20 mouse cellular contexts compared by ENCODE assay signal in genomic region chr2:5324806-5325205, GRCm38 (mm10).
A peak's percentile ranks its signal among the peaks of the same experiment; 100 is the strongest.
DNase-seq lines count a peak whose midpoint lies in the region; ATAC-seq lines count a peak whose summit lies in the region.
"Had no signal": no experiment of that assay in that cellular context is flagged by ENCODE, and none has a peak within 500 bp of the region (broad histone marks: within the 10 kb centered on the region; RNA-seq: fewer than 3 reads in every experiment).

No protein-coding gene starts in this region.

- no peak for ATAC-seq in cerebellum, adult (ENCODE audit: insufficient number of reproducible peaks, low FRiP score, low TSS enrichment)
- ATAC-seq: CD4-positive, CD25-positive, alpha-beta regulatory T cell, adult 4 months; forebrain, embryonic 14.5 days; hindbrain, embryonic 16.5 days; inflammation-experienced regulatory T-cells, adult 6 months; intestine, postnatal 0 days had no signal

- peak; percentile 7 for DNase-seq in cerebellum, adult 11 months
- DNase-seq in heart, adult 18-20 months = peak; percentile 7 to 8
- DNase-seq in heart, postnatal 36 days = no peak
- peak; percentile 43 for DNase-seq in heart, postnatal 4 days
- no peak for DNase-seq in heart, adult 9 months (ENCODE audit: low spot score in 2 of 2)
- DNase-seq in cerebellum, postnatal 25 days = peak; percentile 19 to 47
- DNase-seq in right cerebral cortex, postnatal 4 days = no peak
- DNase-seq: adrenal gland, adult 8-10 months; adrenal gland, postnatal 36 days; B cell, adult 2 months; gastrocnemius, adult 2 months; gastrocnemius, postnatal 25 days; heart, postnatal 14 days; kidney, adult 9 months had no signal

- intact Hi-C loops in heart, postnatal 36 days (cut with DNase I) = no loop called here

Comparison
In these comparisons a context has a peak if more than half of its experiments do, and no peak if none do; other contexts are left out.
1. DNase-seq: peak in cerebellum, adult 11 months (single experiment), heart, adult 18-20 months (2 of 2), heart, postnatal 4 days (single experiment) and cerebellum, postnatal 25 days (2 of 2); none in heart, postnatal 36 days (0 of 2), heart, adult 9 months (0 of 2) and right cerebral cortex, postnatal 4 days (single experiment).